Mouse (Mus musculus) central nervous system, embryonic 11.5 days (tissue): Measurements from ENCODE around the gene Fancf. TPM values are rescaled to one million over a fixed set of nuclear protein-coding genes. Genes with fewer than 3 reads are reported as not detected.

ENCODE experiments used
- polyA plus RNA-seq: library from polyadenylated mRNA; depleted of rRNA; stranded (reverse); fragments of >200 nt; gene quantifications from 2 replicates; pipeline ENCODE4 v1.2.3, GENCODE M21; 2012; rRNA removed

The Fancf gene
- 12.0 and 15.0 TPM in 2 replicates for polyA plus RNA-seq

DNA sequence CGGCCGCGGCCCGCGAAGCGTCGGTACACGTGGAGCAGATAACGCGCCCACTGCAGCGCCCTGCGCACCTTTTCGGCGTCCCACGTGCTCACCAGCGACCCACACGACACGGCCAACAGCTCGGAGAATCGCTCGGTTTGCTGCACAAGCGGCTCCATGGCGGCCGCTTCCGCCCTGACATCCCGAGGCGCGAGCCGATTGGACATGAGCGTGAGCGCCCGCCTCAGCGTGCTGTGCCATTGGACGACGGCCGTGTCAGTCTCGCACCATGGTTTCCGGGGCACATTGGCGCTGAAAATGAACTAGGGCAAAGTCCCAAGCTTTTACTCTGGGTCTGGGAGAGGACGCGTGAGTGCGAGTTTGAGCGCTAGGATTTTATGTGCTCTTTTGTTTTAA lies at the start of gene Fancf:
Gene Fancf (minus strand): TSS at position 171 of the 396 bp plus-strand sequence.

DNA sequence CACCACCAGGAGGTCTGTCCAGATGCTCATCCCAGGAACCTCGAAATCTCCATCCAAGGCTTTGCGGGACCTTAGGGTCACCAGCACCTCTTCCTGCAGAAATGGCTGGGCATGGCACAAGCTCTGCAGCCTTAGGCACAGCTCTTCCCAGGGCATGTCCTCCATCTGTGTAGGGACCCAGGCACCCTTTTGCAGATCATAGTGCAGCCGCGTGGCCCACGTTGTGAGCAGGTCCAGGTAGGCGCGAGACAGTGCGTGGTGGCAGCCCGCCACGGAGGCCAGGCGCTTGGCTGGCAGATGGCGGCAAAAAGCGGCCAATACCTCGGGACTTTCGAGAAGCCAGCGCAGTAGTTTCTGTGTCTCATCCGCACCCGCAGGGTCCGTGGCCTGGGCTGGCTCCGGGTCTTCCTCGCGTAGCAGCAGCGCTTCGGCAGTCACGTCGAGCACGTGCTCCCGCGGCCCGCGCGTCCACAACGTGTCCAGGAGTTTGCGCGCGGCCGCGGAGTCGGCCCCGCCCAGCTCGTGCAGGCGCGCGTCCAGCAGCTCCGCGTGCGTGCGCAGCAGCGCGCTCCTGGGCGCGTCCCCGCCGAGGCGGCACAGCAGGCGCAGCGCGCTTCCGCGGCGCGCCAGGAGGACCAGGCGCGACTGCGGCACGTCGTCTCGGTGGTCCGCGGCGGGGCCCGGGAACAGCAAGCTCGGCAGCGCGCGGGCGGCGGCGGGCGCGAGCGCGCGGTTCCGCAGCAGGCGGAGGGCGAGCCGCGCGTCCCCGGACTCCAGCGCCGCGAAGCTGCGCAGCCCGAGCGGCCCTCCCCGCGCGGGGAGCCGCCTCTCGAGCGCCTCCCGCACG lies 594 bp downstream of the Fancf start, which contains the start of gene Gas2:
Gene Gas2 (plus strand): TSS at position 766 of the 847 bp plus-strand sequence.

Other genes starting within 250 kb of the Fancf start
- gene Slc17a6, start 240.3 kb downstream of the Fancf start, polyA plus RNA-seq, result 18.9 and 19.4 TPM in 2 replicates
- 18.9 and 45.6 TPM in 2 replicates for gene Gas2, start 252 bp downstream of the Fancf start, polyA plus RNA-seq
- gene Svip, start 143.8 kb upstream of the Fancf start, polyA plus RNA-seq, result 6.9 and 10.3 TPM in 2 replicates
- gene 1700015G11Rik, start 153.5 kb upstream of the Fancf start, polyA plus RNA-seq, result not detected in 2 replicates